Mouse (Mus musculus) stomach, postnatal 0 days (tissue): ENCODE measurements around the gene Gpsm1.

Experiments
- CTCF ChIP-seq: IDR thresholded peaks from 2 replicates; pipeline ENCODE4 v1.5.1; 2016; ENCODE audit warnings: antibody characterized with exemption, low read depth, mild to moderate bottlenecking, moderate library complexity
- EP300 ChIP-seq: optimal IDR thresholded peaks from 2 replicates; pipeline ENCODE3; 2016; ENCODE audit warnings: antibody characterized with exemption

DNA sequence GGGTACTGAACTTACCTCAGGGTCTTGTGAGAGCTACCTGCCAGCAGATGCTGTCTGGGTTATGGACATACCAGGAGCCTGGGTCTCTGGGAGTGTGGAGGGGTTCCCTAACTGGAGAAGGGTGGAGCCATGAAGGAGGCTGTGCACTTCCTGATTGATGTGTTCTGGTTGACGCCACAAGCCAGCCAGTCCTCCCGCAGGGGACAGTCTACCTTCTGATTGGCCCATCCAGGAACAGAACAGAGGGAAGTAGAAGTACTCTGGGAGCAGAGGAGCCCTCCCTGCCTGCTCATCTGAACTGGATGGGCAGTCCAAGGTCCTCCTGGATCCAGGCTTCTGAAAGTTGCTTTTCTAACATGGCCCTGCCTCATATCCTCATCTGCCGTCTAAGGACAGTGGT lies 45.5 kb downstream of the Gpsm1 start, which contains the start of gene Card9:
- TF ChIP-seq CTCF, result no peak
- TF ChIP-seq EP300, result no peak
